Mouse (Mus musculus) forebrain, embryonic 12.5 days (tissue): ENCODE measurements around the gene Smyd3. TPM values are rescaled to one million over a fixed set of nuclear protein-coding genes. Genes with fewer than 3 reads are reported as not detected.
A peak's percentile ranks its signal among the peaks of the same experiment; 100 is the strongest.

Experiments used
- ATAC-seq: fragments of 200-750 bp; cut with Nextera tagmentation; 2 replicates; pipeline ENCODE4 v1.8.0; 2017; ENCODE audit warnings: moderate TSS enrichment; ENCODE audit not compliant: low FRiP score
- H3K27ac ChIP-seq: fragments of 300-500 bp; sonication (generic); 2 replicates; pipeline ENCODE4 v1.5.1; 2016; ENCODE audit warnings: mild to moderate bottlenecking
- H3K27me3 ChIP-seq: fragments of 300-500 bp; sonication (generic); 2 replicates; pipeline ENCODE4 v1.6.1; 2016; ENCODE audit warnings: mild to moderate bottlenecking
- H3K36me3 ChIP-seq: fragments of 300-500 bp; sonication (generic); replicated peaks from 2 replicates; pipeline ENCODE4 v1.6.1; 2016; ENCODE audit warnings: mild to moderate bottlenecking
- H3K4me1 ChIP-seq: fragments of 300-500 bp; sonication (generic); 2 replicates; pipeline ENCODE4 v1.6.1; 2016
- H3K4me2 ChIP-seq: fragments of 300-500 bp; sonication (generic); 2 replicates; pipeline ENCODE4 v1.6.1; 2016; ENCODE audit warnings: mild to moderate bottlenecking, moderate library complexity
- H3K4me3 ChIP-seq: fragments of 300-500 bp; sonication (generic); replicated peaks from 2 replicates; pipeline ENCODE4 v1.5.1; 2016; ENCODE audit warnings: mild to moderate bottlenecking
- H3K9ac ChIP-seq: fragments of 300-500 bp; sonication (generic); 2 replicates; pipeline ENCODE4 v1.6.1; 2016; ENCODE audit warnings: mild to moderate bottlenecking
- H3K9me3 ChIP-seq: fragments of 300-500 bp; sonication (generic); 2 replicates; pipeline ENCODE4 v1.6.1; 2016
- WGBS: fragments of 180-500 bp; shearing (Covaris S2); methylation state at CpG from one replicate; pipeline ENCODE4 v1.1.7; 2016; 5-methylcytosine and 5-hydroxymethylcytosine counted together
- polyA plus RNA-seq: library from polyadenylated mRNA; unstranded; fragments of >200 nt; fragmentation: Nextera tagmentation; extraction: Ambion mirVana; gene quantifications from 2 replicates; pipeline ENCODE4 v1.2.1, GENCODE M21; 2016

The Smyd3 gene
- polyA plus RNA-seq, 1 experiment from 2014 or later, result 13.5 TPM

- Histone ChIP-seq H3K36me3 (no peaks in the 10 kb centered on the region), H3K9me3 (no peaks in the 10 kb centered on the region), H3K4me1 (peaks cover 13% of the 10 kb centered on the region), H3K4me3 (no peak overlapping the region), H3K27ac (no peak overlapping the region), H3K27me3 (0 out of 2 replicates have a peak, but pooled peaks cover 3% of the 10 kb centered on the region), H3K4me2 (no peak overlapping the region), H3K9ac (no peak overlapping the region)
- ATAC-seq, result 0 out of 2 replicates have a peak, but pooled peaks have one; percentile 27
- 45% methylated on average over 7 of the region's 7 CpGs for WGBS
These were observed 575.4 kb downstream of the Smyd3 start for GRCm38 (mm10) chr1:178942251-178942963.

- no peaks in the 10 kb centered on the region for H3K36me3 ChIP-seq
- no peak for ATAC-seq
- no peak overlapping the region for H3K27ac ChIP-seq
- no peak overlapping the region for H3K4me3 ChIP-seq
- H3K27me3 ChIP-seq, result 0 out of 2 replicates have a peak, but pooled peaks cover 3% of the 10 kb centered on the region
- no peak overlapping the region for H3K9ac ChIP-seq
- WGBS, result 87% methylated on average over 4 of the region's 4 CpGs
- no peak overlapping the region for H3K4me2 ChIP-seq
- H3K4me1 ChIP-seq, result peaks cover 15% of the 10 kb centered on the region
- no peaks in the 10 kb centered on the region for H3K9me3 ChIP-seq
These were observed 577.5 kb downstream of the Smyd3 start for GRCm38 (mm10) chr1:178940353-178940752.

- Histone ChIP-seq H3K36me3 (no peaks in the 10 kb centered on the region), H3K4me3 (no peak overlapping the region), H3K4me2 (no peak overlapping the region), H3K9me3 (no peaks in the 10 kb centered on the region), H3K9ac (no peak overlapping the region), H3K4me1 (peaks cover 7% of the 10 kb centered on the region), H3K27ac (no peak overlapping the region), H3K27me3 (no peaks in the 10 kb centered on the region)
- WGBS, result 89% methylated on average over 2 of the region's 2 CpGs
- ATAC-seq, result no peak
These were observed 580.9 kb downstream of the Smyd3 start for GRCm38 (mm10) chr1:178936976-178937375.

GRCm38 (mm10) chr1:178936457-178936856 is 581.4 kb downstream of the Smyd3 start:
- Histone ChIP-seq H3K27ac (no peak overlapping the region), H3K36me3 (no peaks in the 10 kb centered on the region), H3K4me2 (no peak overlapping the region), H3K27me3 (no peaks in the 10 kb centered on the region), H3K4me3 (no peak overlapping the region), H3K4me1 (peaks cover 7% of the 10 kb centered on the region), H3K9me3 (no peaks in the 10 kb centered on the region), H3K9ac (no peak overlapping the region)
- WGBS, result 80% methylated on average over 4 of the region's 4 CpGs
- ATAC-seq, result no peak

GRCm38 (mm10) chr1:178933953-178934637 is 583.7 kb downstream of the Smyd3 start:
- no peak overlapping the region for H3K9ac ChIP-seq
- H3K27me3 ChIP-seq, result no peaks in the 10 kb centered on the region
- no peak overlapping the region for H3K4me3 ChIP-seq
- H3K4me2 ChIP-seq, result no peak overlapping the region
- no peak for ATAC-seq
- no peak overlapping the region for H3K27ac ChIP-seq
- H3K9me3 ChIP-seq, result no peaks in the 10 kb centered on the region
- H3K36me3 ChIP-seq, result no peaks in the 10 kb centered on the region
- 76% methylated on average over 6 of the region's 6 CpGs for WGBS
- H3K4me1 ChIP-seq, result peaks cover 7% of the 10 kb centered on the region

GRCm38 (mm10) chr1:178929531-178929930 is 588.3 kb downstream of the Smyd3 start:
- 74% methylated on average over 4 of the region's 4 CpGs for WGBS
- H3K4me3 ChIP-seq, result no peak overlapping the region

GRCm38 (mm10) chr1:178924492-178925183 is 593.2 kb downstream of the Smyd3 start:
- Histone ChIP-seq H3K36me3 (no peaks in the 10 kb centered on the region), H3K9ac (no peak overlapping the region), H3K4me3 (no peak overlapping the region), H3K4me1 (no peaks in the 10 kb centered on the region; the same call in 1 of the 2 replicates), H3K27me3 (no peaks in the 10 kb centered on the region), H3K4me2 (no peak overlapping the region), H3K27ac (no peak overlapping the region), H3K9me3 (no peaks in the 10 kb centered on the region)
- 86% methylated on average over 8 of the region's 8 CpGs for WGBS
- no peak for ATAC-seq

More at GRCm38 (mm10) chr1:178929531-178929930, 588.3 kb downstream of the Smyd3 start:
- ATAC-seq, result no peak
- Histone ChIP-seq H3K9me3 (no peaks in the 10 kb centered on the region), H3K36me3 (no peaks in the 10 kb centered on the region), H3K27ac (no peak overlapping the region), H3K4me2 (no peak overlapping the region), H3K4me1 (no peaks in the 10 kb centered on the region), H3K9ac (no peak overlapping the region), H3K27me3 (no peaks in the 10 kb centered on the region)

GRCm38 (mm10) chr1:178917194-178917902 is 600.5 kb downstream of the Smyd3 start:
- Histone ChIP-seq H3K27ac (no peak overlapping the region), H3K4me2 (peak overlapping the region; percentile 29), H3K4me3 (0 out of 2 replicates have a peak overlapping the region, but pooled peaks have one; percentile 8), H3K36me3 (no peaks in the 10 kb centered on the region), H3K27me3 (peaks cover 32% of the 10 kb centered on the region), H3K4me1 (peaks cover 26% of the 10 kb centered on the region), H3K9me3 (no peaks in the 10 kb centered on the region), H3K9ac (no peak overlapping the region)
- ATAC-seq, result no peak
- 51% methylated on average over 31 of the region's 31 CpGs for WGBS

GRCm38 (mm10) chr1:178915056-178915455 is 602.8 kb downstream of the Smyd3 start:
- Histone ChIP-seq H3K4me1 (peaks cover 29% of the 10 kb centered on the region), H3K9ac (no peak overlapping the region), H3K27me3 (peaks cover 32% of the 10 kb centered on the region), H3K4me2 (no peak overlapping the region), H3K36me3 (no peaks in the 10 kb centered on the region), H3K4me3 (no peak overlapping the region), H3K27ac (no peak overlapping the region), H3K9me3 (no peaks in the 10 kb centered on the region)
- no peak for ATAC-seq
- 48% methylated on average over 12 of the region's 12 CpGs for WGBS

GRCm38 (mm10) chr1:178912936-178913716 is 604.7 kb downstream of the Smyd3 start:
- ATAC-seq, result no peak; the same call in 1 of the 2 replicates
- Histone ChIP-seq H3K9me3 (no peaks in the 10 kb centered on the region), H3K36me3 (no peaks in the 10 kb centered on the region), H3K27ac (no peak overlapping the region), H3K9ac (no peak overlapping the region), H3K4me2 (no peak overlapping the region), H3K4me3 (no peak overlapping the region), H3K27me3 (peaks cover 26% of the 10 kb centered on the region), H3K4me1 (peaks cover 29% of the 10 kb centered on the region)
- WGBS, result 55% methylated on average over 6 of the region's 6 CpGs

- Histone ChIP-seq H3K4me3 (no peak overlapping the region), H3K27ac (no peak overlapping the region), H3K9me3 (no peaks in the 10 kb centered on the region), H3K27me3 (peaks cover 9% of the 10 kb centered on the region; the same call in 1 of the 2 replicates), H3K4me1 (peaks cover 23% of the 10 kb centered on the region), H3K36me3 (no peaks in the 10 kb centered on the region), H3K4me2 (no peak overlapping the region), H3K9ac (no peak overlapping the region)
- no peak for ATAC-seq
- 79% methylated on average over 14 of the region's 14 CpGs for WGBS
These were observed 606.9 kb downstream of the Smyd3 start for GRCm38 (mm10) chr1:178910951-178911350.
